Mouse (Mus musculus) G1E (cell line): ENCODE measurements at regions not wholly inside any gene's neighbourhood (a gene's known extent, or its start where the extent isn't known, plus 50 kb on each side); places are given as distances from the start of the nearest gene placed in this dataset.

ENCODE experiments used
- CTCF ChIP-seq: IDR thresholded peaks from 2 replicates; pipeline ENCODE4 v1.5.1; 2012; ENCODE audit warnings: low read depth, low read length, inconsistent platforms, mixed read lengths
- GATA1 ChIP-seq: IDR thresholded peaks from 2 replicates; pipeline ENCODE4 v1.6.1; 2012; ENCODE audit warnings: borderline replicate concordance, low read length, inconsistent platforms, mixed read lengths
- POLR2AphosphoS5 ChIP-seq: IDR thresholded peaks from 2 replicates; pipeline ENCODE4 v1.6.1; 2012; ENCODE audit warnings: low read depth, low read length, inconsistent platforms; ENCODE audit not compliant: insufficient replicate concordance
- TAL1 ChIP-seq: conservative IDR thresholded peaks from 2 replicates; pipeline ENCODE4 v1.6.1; 2012; ENCODE audit warnings: low read depth, low read length, inconsistent platforms, mixed read lengths

- TF ChIP-seq CTCF (no peak), GATA1 (no peak), POLR2AphosphoS5 (no peak), TAL1 (no peak)
Observed at GRCm38 (mm10) chr4:125415308-125415707, 75.2 kb upstream of the Grik3 start.
